Mouse (Mus musculus) limb, embryonic 13.5 days (tissue): ENCODE data around the gene Dnajb3. TPM values are rescaled to one million over a fixed set of nuclear protein-coding genes. Genes with fewer than 3 reads are reported as not detected.

Experiments
- polyA plus RNA-seq: library from polyadenylated mRNA; unstranded; fragments of >200 nt; fragmentation: Nextera tagmentation; extraction: Ambion mirVana; gene quantifications from 2 replicates; pipeline ENCODE4 v1.2.1, GENCODE M21; 2015

Gene Dnajb3
- polyA plus RNA-seq, 1 experiment from 2014 or later: 13.3 TPM

Other genes with a start within 250 kb of the Dnajb3 start
- 53.8 and 53.9 TPM in 2 replicates for gene Usp40, start 197.2 kb downstream of the Dnajb3 start, polyA plus RNA-seq
- gene Ugt1a10, start 150.4 kb downstream of the Dnajb3 start, polyA plus RNA-seq: not detected in 2 replicates
- gene Ugt1a9, start 135.0 kb downstream of the Dnajb3 start, polyA plus RNA-seq: not detected in 2 replicates
- gene Ugt1a8, start 118.0 kb downstream of the Dnajb3 start, polyA plus RNA-seq: not detected in 2 replicates
- 1.4 and 1.9 TPM in 2 replicates for gene Ugt1a7c, start 110.7 kb downstream of the Dnajb3 start, polyA plus RNA-seq
- not detected in 2 replicates for gene Ugt1a6b, start 102.5 kb downstream of the Dnajb3 start, polyA plus RNA-seq
- gene Ugt1a6a, start 71.0 kb downstream of the Dnajb3 start, polyA plus RNA-seq: 1.1 and 1.4 TPM in 2 replicates
- gene Ugt1a5, start 39.8 kb downstream of the Dnajb3 start, polyA plus RNA-seq: not detected in 2 replicates
- gene Ugt1a2, start 5.2 kb downstream of the Dnajb3 start, polyA plus RNA-seq: not detected in 2 replicates
- 0.33 and 0.74 TPM in 2 replicates for gene Ugt1a1, start 6.2 kb upstream of the Dnajb3 start, polyA plus RNA-seq
- 1.0 and 1.3 TPM in 2 replicates for gene Mroh2a, start 21.2 kb upstream of the Dnajb3 start, polyA plus RNA-seq
- gene Hjurp, start 71.9 kb upstream of the Dnajb3 start, polyA plus RNA-seq: 190 and 205 TPM in 2 replicates
- not detected in 2 replicates for gene Trpm8, start 71.9 kb upstream of the Dnajb3 start, polyA plus RNA-seq
- gene Spp2, start 201.2 kb upstream of the Dnajb3 start, polyA plus RNA-seq: 0.54 TPM in 1 of 2 replicates, not detected in the other